Mouse (Mus musculus): ENCODE data around the gene Arid5b.

DNA sequence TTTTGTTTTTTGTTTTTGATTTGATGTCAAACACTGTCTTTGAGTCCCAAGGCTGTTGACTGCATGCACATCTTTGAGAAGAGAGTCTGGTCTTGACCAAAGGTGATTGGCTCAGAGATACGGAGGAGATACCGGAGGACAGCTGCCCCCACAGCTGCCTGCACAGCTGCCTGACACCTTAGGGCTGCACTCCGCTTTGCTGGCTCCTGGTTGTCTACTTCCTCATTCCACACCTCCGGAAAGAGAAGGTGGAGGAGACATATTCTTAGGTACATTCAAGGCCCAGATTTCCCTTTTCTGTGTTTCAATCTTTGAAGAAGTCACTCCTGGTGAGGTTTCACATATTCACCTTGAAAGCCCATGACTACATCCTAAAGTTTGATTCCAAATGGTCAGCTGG is 25.9 kb downstream of the Arid5b start:
- TF ChIP-seq EP300 (IDR thresholded peaks at IDR 0.05; ENCODE audit: low read depth) (no peak), CTCF (IDR thresholded peaks at IDR 0.05; ENCODE audit: low read depth) (no peak)

Measured in liver, postnatal 0 days (tissue).